Mouse (Mus musculus) liver, postnatal 0 days (tissue): ENCODE measurements at regions not wholly inside any gene's neighbourhood (a gene's known extent, or its start where the extent isn't known, plus 50 kb on each side); places are given as distances from the start of the nearest gene placed in this dataset.

Experiments used
- CTCF ChIP-seq: sonication (generic); IDR thresholded peaks from 2 replicates; pipeline ENCODE4 v1.5.1; 2016; ENCODE audit warnings: antibody characterized with exemption, low read depth
- EP300 ChIP-seq: IDR thresholded peaks from 2 replicates; pipeline ENCODE4 v1.6.1; 2016; ENCODE audit warnings: antibody characterized with exemption, low read depth, mild to moderate bottlenecking

DNA sequence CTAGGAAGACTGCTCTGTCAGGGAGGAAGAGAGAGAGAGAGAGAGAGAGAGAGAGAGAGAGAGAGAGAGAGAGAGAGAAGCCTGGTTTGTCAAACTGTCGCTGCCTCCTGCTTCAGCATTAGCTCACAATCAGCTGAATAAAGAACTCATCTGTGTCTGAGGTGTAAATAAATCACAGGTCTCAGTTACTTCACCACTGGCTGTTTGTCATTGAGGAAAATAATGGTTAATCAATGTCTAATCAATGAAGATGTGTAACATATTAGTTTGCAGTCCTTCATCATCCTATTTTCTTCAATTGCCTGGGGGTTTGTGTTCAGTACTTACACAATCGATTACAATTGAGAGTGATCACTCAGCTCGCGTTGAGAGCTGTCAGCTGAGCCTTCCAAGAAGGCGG lies 171.9 kb downstream of the Grb14 start:
- no peak for TF ChIP-seq CTCF
- no peak for TF ChIP-seq EP300
